Mouse (Mus musculus) kidney, postnatal 0 days (tissue): ENCODE data around the gene Ilkap. TPM values are rescaled to one million over a fixed set of nuclear protein-coding genes. Genes with fewer than 3 reads are reported as not detected.

Experiments
- ATAC-seq: fragments of 200-750 bp; cut with Nextera tagmentation; replicated peaks from 2 replicates; pipeline ENCODE4 v1.8.0; 2017; ENCODE audit warnings: low read depth, moderate number of reproducible peaks, moderate TSS enrichment, moderate library complexity; ENCODE audit not compliant: low FRiP score
- DNase-seq: peaks from one replicate; pipeline ENCODE4 v3.0.0-alpha.2; 2016; ENCODE audit warnings: low spot score
- H3K27ac ChIP-seq: fragments of 300-500 bp; sonication (generic); 2 replicates; pipeline ENCODE4 v1.5.1; 2014; ENCODE audit warnings: mild to moderate bottlenecking
- H3K27me3 ChIP-seq: fragments of 300-500 bp; sonication (generic); 2 replicates; pipeline ENCODE4 v1.6.1; 2014; ENCODE audit warnings: low read length, mixed read lengths; ENCODE audit not compliant: insufficient read depth
- H3K36me3 ChIP-seq: fragments of 300-500 bp; sonication (generic); 2 replicates; pipeline ENCODE4 v1.6.1; 2014; ENCODE audit warnings: low read length, mixed read lengths; ENCODE audit not compliant: insufficient read depth
- H3K4me1 ChIP-seq: fragments of 300-500 bp; sonication (generic); replicated peaks from 2 replicates; pipeline ENCODE4 v1.6.1; 2014; ENCODE audit warnings: antibody characterized with exemption, low read length, mixed read lengths; ENCODE audit not compliant: insufficient read depth
- H3K4me2 ChIP-seq: fragments of 300-500 bp; sonication (generic); 2 replicates; pipeline ENCODE4 v1.6.1; 2014; ENCODE audit warnings: mild to moderate bottlenecking, low read length, moderate library complexity, mixed read lengths
- H3K4me3 ChIP-seq: fragments of 300-500 bp; sonication (generic); replicated peaks from 2 replicates; pipeline ENCODE4 v1.5.1; 2014; ENCODE audit warnings: low read depth, low read length
- H3K9ac ChIP-seq: fragments of 300-500 bp; sonication (generic); 2 replicates; pipeline ENCODE4 v1.6.1; 2014; ENCODE audit warnings: low read depth, low read length
- H3K9me3 ChIP-seq: fragments of 300-500 bp; sonication (generic); replicated peaks from 2 replicates; pipeline ENCODE4 v1.6.1; 2016; ENCODE audit warnings: low read length, inconsistent platforms, mixed read lengths
- CTCF ChIP-seq: IDR thresholded peaks from 2 replicates; pipeline ENCODE4 v1.5.1; 2016; ENCODE audit warnings: antibody characterized with exemption, low read depth, mild to moderate bottlenecking, moderate library complexity
- WGBS: fragments of 180-500 bp; shearing (Covaris S2); extraction: QIAGEN DNeasy Blood & Tissue Kit; methylation state at CpG from one replicate; pipeline ENCODE4 v1.1.7; 2014; 5-methylcytosine and 5-hydroxymethylcytosine counted together
- polyA plus RNA-seq: library from polyadenylated mRNA; unstranded; fragments of >200 nt; fragmentation: Nextera tagmentation; extraction: Ambion mirVana; gene quantifications from 2 replicates; pipeline ENCODE4 v1.2.1, GENCODE M21; 2015

Gene Ilkap
- polyA plus RNA-seq, 1 experiment from 2014 or later: 91.0 TPM

DNA sequence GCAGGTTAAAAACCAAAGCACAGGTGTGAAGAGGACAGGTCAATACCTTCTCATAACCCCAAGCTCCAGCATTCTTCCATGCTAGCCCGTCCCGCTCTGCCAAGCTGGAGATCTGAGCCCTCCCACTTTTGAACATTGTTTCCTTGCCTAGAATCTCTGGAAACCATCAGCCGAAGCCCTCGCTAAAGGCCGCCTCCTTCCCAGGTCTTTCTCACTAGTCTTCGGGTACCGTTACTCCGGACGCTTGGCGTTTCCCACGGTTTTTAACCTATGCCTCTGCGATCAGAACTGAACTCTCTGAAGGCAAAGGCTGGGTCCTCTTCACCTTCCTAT lies 722 bp downstream of the Ilkap start:
- under 1% methylated on average over 12 of the region's 12 CpGs for WGBS
- Histone ChIP-seq H3K4me1 (peaks cover 14% of the 10 kb centered on the region; the same call in 1 of the 2 replicates), H3K4me2 (peak overlapping the region; percentile 89), H3K4me3 (peak overlapping the region; percentile 89), H3K27ac (peak overlapping the region; percentile 90), H3K9me3 (no peaks in the 10 kb centered on the region), H3K36me3 (no peaks in the 10 kb centered on the region; the same call in 1 of the 2 replicates), H3K9ac (peak overlapping the region; percentile 93), H3K27me3 (no peaks in the 10 kb centered on the region)
- TF ChIP-seq CTCF: no peak
- no peak; the same call in 1 of the 2 replicates for ATAC-seq
- DNase-seq: peak; percentile 36

DNA sequence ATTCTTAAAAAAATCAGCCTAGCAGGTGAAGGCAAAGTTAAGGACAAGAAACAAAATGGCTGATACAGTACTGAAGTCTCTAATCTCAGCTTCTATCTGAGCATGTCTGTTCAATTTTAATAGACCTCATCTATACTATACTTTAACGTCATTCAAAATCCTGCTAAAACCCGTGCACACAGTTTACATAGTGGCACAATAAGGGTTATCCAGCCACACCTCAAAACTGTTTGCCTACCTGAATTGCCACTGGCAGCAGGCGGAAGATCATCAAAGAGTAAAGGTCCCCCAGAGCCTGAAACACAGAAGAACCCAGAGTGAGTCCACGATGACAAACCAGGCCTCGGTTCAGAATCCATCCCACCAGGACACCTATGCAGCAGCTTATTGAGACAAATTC lies 8.2 kb downstream of the Ilkap start:
- ATAC-seq: no peak
- H3K9ac ChIP-seq: no peak overlapping the region
- H3K36me3 ChIP-seq: peaks cover 26% of the 10 kb centered on the region

DNA sequence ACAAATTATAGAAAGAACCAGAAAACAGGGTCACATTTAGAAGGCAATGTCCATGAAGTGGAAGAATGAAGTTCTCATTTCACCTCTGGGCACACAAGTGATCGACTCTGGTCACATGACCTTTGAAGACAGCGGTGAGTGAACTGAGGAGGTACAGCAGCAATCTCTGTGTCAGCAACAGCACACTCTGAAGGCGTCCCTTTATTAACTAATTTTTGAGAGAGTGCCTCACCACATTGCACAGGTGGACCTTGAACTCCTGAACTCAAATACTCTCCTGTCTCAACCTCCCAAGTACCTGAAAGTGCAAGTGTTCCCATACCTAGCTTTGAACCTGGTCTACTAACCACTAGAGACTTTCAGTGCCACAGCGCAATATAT lies 17.5 kb downstream of the Ilkap start:
- Histone ChIP-seq H3K9me3 (no peaks in the 10 kb centered on the region), H3K4me2 (no peak overlapping the region), H3K27me3 (no peaks in the 10 kb centered on the region), H3K36me3 (peaks cover 75% of the 10 kb centered on the region), H3K4me1 (no peaks in the 10 kb centered on the region), H3K4me3 (no peak overlapping the region), H3K27ac (no peak overlapping the region), H3K9ac (no peak overlapping the region)
- DNase-seq (no peak), ATAC-seq (peak; percentile 63)
- no peak for TF ChIP-seq CTCF
- 90% methylated on average over 4 of the region's 4 CpGs for WGBS

More for the DNA sequence above, 8.2 kb downstream of the Ilkap start:
- no peak for TF ChIP-seq CTCF
- 95% methylated on average over 5 of the region's 5 CpGs for WGBS
- no peaks in the 10 kb centered on the region for H3K9me3 ChIP-seq
- H3K4me2 ChIP-seq: no peak overlapping the region
- no peak for DNase-seq
- no peaks in the 10 kb centered on the region for H3K27me3 ChIP-seq
- H3K4me1 ChIP-seq: no peaks in the 10 kb centered on the region
- H3K27ac ChIP-seq: no peak overlapping the region
- no peak overlapping the region for H3K4me3 ChIP-seq

DNA sequence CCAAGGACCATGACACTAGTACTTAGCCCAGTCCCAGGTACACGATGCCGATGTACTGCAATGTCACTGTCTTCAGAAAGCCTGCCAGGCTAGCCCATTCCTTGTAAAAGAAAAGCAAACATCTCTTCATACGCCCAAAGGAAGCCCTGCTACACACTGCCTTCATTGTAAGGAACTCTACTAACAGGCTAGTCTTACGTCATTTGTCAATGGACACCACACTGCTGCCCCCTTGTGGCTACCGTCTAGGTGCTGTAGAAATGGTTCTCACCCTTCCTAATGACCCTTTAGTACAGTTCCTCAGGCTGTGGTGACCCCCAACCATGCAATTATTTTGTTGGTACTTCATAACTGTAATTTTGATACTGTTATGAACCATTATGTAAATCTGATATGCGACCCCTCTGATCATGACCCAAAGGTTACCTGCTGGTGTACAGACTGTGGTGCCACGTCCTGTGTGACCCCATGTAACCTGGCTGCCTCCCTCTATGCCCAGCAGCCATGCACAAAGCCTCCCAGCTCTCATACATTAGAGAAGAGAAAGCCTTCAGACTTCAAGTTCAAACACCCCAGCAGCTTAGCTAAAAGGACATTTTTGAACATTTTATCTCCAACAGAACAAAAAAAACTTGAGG lies 18.0 kb downstream of the Ilkap start:
- H3K9me3 ChIP-seq: no peaks in the 10 kb centered on the region
- H3K27me3 ChIP-seq: no peaks in the 10 kb centered on the region
- peaks cover 80% of the 10 kb centered on the region for H3K36me3 ChIP-seq
- no peak overlapping the region for H3K4me3 ChIP-seq
- 65% methylated on average over 7 of the region's 7 CpGs for WGBS
- peak; percentile 89 for TF ChIP-seq CTCF
- no peaks in the 10 kb centered on the region for H3K4me1 ChIP-seq
- no peak overlapping the region for H3K9ac ChIP-seq
- no peak overlapping the region for H3K4me2 ChIP-seq
- H3K27ac ChIP-seq: no peak overlapping the region
- no peak; the same call in 1 of the 2 replicates for ATAC-seq
- DNase-seq: peak; percentile 88

DNA sequence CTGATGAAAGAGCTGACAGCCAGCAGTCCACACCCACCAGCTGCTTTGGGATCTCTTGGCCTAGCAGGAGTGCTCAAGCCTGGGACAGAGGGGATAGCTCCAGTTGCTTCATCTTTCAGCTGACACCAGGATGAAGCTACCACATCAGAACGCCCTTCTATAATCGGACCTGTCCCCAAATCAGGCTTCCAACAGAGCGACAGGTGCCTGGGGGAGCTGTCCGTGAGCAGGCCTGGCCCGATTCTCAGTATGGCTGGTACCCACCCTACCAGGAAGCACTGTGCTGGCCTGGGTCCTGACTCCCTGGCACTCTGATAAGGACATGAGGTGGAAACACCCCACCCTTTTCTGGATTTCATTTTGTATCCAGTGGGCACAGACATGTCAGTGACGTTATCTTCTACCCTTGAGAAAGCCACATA lies 25.2 kb downstream of the Ilkap start:
- no peak overlapping the region for H3K4me2 ChIP-seq
- no peaks in the 10 kb centered on the region for H3K9me3 ChIP-seq
- H3K4me1 ChIP-seq: no peaks in the 10 kb centered on the region
- no peak for TF ChIP-seq CTCF
- no peak for DNase-seq
- 86% methylated on average over 6 of the region's 6 CpGs for WGBS
- ATAC-seq: no peak
- H3K4me3 ChIP-seq: no peak overlapping the region
- no peak overlapping the region for H3K27ac ChIP-seq
- H3K36me3 ChIP-seq: peaks cover 74% of the 10 kb centered on the region
- no peak overlapping the region for H3K9ac ChIP-seq
- H3K27me3 ChIP-seq: no peaks in the 10 kb centered on the region

DNA sequence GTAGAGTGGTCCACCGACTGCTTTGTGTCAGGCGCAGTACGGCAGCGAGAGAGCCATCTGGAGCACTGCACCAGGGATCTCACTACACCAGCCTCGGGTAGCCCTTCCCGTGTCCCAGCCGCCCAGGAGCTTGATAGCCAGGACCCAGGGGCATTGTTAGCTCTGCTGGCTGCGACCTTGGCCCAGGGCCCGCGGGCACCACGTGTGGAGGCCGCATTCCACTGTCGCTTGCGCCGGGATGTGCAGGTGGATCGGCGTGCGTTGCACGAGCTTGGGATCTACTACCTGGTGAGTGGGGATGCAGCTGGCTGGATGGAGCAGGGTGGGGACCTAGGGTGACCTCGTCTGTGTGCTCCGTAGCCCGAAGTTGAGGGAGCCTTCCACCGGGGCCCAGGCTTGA lies 28.6 kb downstream of the Ilkap start:
- Histone ChIP-seq H3K4me3 (no peak overlapping the region), H3K36me3 (peaks cover 41% of the 10 kb centered on the region), H3K9ac (no peak overlapping the region), H3K4me1 (0 out of 2 replicates have a peak, but pooled peaks cover 3% of the 10 kb centered on the region), H3K27me3 (no peaks in the 10 kb centered on the region), H3K27ac (no peak overlapping the region), H3K9me3 (no peaks in the 10 kb centered on the region), H3K4me2 (no peak overlapping the region)
- ATAC-seq (no peak), DNase-seq (no peak)
- TF ChIP-seq CTCF: no peak
- WGBS: 88% methylated on average over 23 of the region's 23 CpGs

DNA sequence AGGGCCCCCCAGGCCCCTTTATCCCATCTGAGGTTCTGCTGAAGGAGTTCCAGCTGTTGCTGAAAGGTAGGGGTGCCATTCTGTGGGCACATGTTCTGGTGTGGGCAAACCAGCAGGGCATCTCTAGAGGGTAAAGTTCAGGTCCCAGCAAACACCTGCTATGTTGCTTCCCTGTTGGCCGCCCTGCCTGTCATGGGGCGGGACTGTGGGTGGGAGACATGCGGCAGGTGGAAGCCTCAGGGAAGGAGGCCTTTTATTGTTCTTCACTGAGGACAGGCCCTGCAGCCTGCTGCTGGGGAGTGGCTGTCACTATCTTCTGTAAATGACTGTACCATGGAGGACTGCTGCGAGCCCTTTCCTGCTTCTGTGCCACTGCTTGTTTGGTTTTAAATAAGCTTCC lies 29.2 kb downstream of the Ilkap start:
- Histone ChIP-seq H3K27me3 (no peaks in the 10 kb centered on the region), H3K4me2 (no peak overlapping the region), H3K4me3 (no peak overlapping the region), H3K9me3 (no peaks in the 10 kb centered on the region), H3K36me3 (peaks cover 35% of the 10 kb centered on the region), H3K4me1 (0 out of 2 replicates have a peak, but pooled peaks cover 3% of the 10 kb centered on the region), H3K9ac (no peak overlapping the region), H3K27ac (no peak overlapping the region)
- 56% methylated on average over 4 of the region's 4 CpGs for WGBS
- ATAC-seq (no peak), DNase-seq (no peak)
- no peak for TF ChIP-seq CTCF
